In genomic region chr11:120290266-120290665, GRCm38 (mm10) we compare ENCODE assay signal across 23 mouse cellular contexts.
"Had no signal": no experiment of that assay in that cellular context is flagged by ENCODE, and none has a peak within 500 bp of the region (broad histone marks: within the 10 kb centered on the region; RNA-seq: fewer than 3 reads in every experiment).

No protein-coding gene starts in this region.

- H3K9me3 ChIP-seq: heart, embryonic 13.5 days; heart, embryonic 15.5 days; hindbrain, embryonic 13.5 days; hindbrain, embryonic 15.5 days; kidney, embryonic 15.5 days; limb, embryonic 13.5 days; limb, embryonic 15.5 days; liver, embryonic 12.5 days had no signal

- H3K27me3 ChIP-seq: heart, embryonic 13.5 days; heart, embryonic 15.5 days; hindbrain, embryonic 13.5 days; hindbrain, embryonic 15.5 days; kidney, embryonic 15.5 days; limb, embryonic 13.5 days; limb, embryonic 15.5 days had no signal

- H3K4me3 ChIP-seq: heart, adult 2 months; heart, embryonic 13.5 days; heart, embryonic 15.5 days; hindbrain, embryonic 13.5 days; hindbrain, embryonic 15.5 days; kidney, embryonic 15.5 days; left cerebral cortex, adult 2 months; limb, embryonic 13.5 days; limb, embryonic 15.5 days; liver, embryonic 12.5 days had no signal

- DNase-seq: gastrocnemius, postnatal 14 days; gastrocnemius, postnatal 36 days; heart, adult 11 months; heart, adult 2 months; heart, postnatal 14 days; heart, postnatal 36 days; kidney, adult 11 months; kidney, adult 2 months; kidney, adult 9 months; kidney, postnatal 14 days; kidney, postnatal 36 days; layer of hippocampus, adult 9-11 months; layer of hippocampus, postnatal 36 days; left cerebral cortex, postnatal 4 days had no signal
